Mouse (Mus musculus) G1E (cell line): ENCODE data around the gene Mmp11. TPM values are rescaled to one million over a fixed set of nuclear protein-coding genes. Genes with fewer than 3 reads are reported as not detected.
A peak's percentile ranks its signal among the peaks of the same experiment; 100 is the strongest.

Experiments
- ATAC-seq: 2 replicates; pipeline ENCODE4 v1.8.0; 2016; ENCODE audit warnings: mild to moderate bottlenecking; ENCODE audit not compliant: insufficient number of reproducible peaks, poor library complexity, low FRiP score, severe bottlenecking; ENCODE audit errors: extremely low read depth
- DNase-seq: peaks from one replicate; pipeline ENCODE4 v3.0.0; 2012; ENCODE audit warnings: low spot score
- H3K27me3 ChIP-seq: 2 replicates; pipeline ENCODE4 v1.6.1; 2012; ENCODE audit warnings: mild to moderate bottlenecking, low read length, inconsistent platforms; ENCODE audit not compliant: insufficient read depth
- H3K36me3 ChIP-seq: replicated peaks from 2 replicates; pipeline ENCODE3; 2012; ENCODE audit warnings: mild to moderate bottlenecking, inconsistent platforms
- H3K4me1 ChIP-seq: 2 replicates; pipeline ENCODE4 v1.6.1; 2012; ENCODE audit warnings: low read depth, low read length, inconsistent platforms, mixed read lengths; ENCODE audit not compliant: insufficient read depth
- H3K4me3 ChIP-seq: 2 replicates; pipeline ENCODE4 v1.5.1; 2012; ENCODE audit warnings: low read depth, mild to moderate bottlenecking, inconsistent platforms, low read length, moderate library complexity, mixed read lengths
- H3K9me3 ChIP-seq: replicated peaks from 2 replicates; pipeline ENCODE4 v1.6.1; 2012; ENCODE audit warnings: inconsistent platforms
- CTCF ChIP-seq: IDR thresholded peaks from 2 replicates; pipeline ENCODE4 v1.5.1; 2012; ENCODE audit warnings: low read depth, low read length, inconsistent platforms, mixed read lengths
- GATA1 ChIP-seq: IDR thresholded peaks from 2 replicates; pipeline ENCODE4 v1.6.1; 2012; ENCODE audit warnings: borderline replicate concordance, low read length, inconsistent platforms, mixed read lengths
- GATA2 ChIP-seq: IDR thresholded peaks from 2 replicates; pipeline ENCODE4 v1.6.1; 2012; ENCODE audit warnings: low read depth, low read length, inconsistent platforms, borderline replicate concordance
- POLR2AphosphoS5 ChIP-seq: IDR thresholded peaks from 2 replicates; pipeline ENCODE4 v1.6.1; 2012; ENCODE audit warnings: low read depth, low read length, inconsistent platforms; ENCODE audit not compliant: insufficient replicate concordance
- TAL1 ChIP-seq: conservative IDR thresholded peaks from 2 replicates; pipeline ENCODE4 v1.6.1; 2012; ENCODE audit warnings: low read depth, low read length, inconsistent platforms, mixed read lengths
- polyA plus RNA-seq: library from polyadenylated mRNA; stranded (reverse); fragments of >175 nt; gene quantifications from 2 replicates; pipeline ENCODE4 v1.2.3, GENCODE M21; 2012
- total RNA-seq, 2 experiments: library from RNA; stranded (forward) in 1 of 2; stranded (reverse) in 1 of 2; fragments of 200-1000 nt in 1 of 2; fragments of >200 nt in 1 of 2; fragmentation: Nextera tagmentation in 1 of 2; gene quantifications; 2 replicates each; pipeline ENCODE4 v1.2.3; 2014 to 2017

Mmp11 gene
- total and polyA plus RNA-seq, 3 experiments, result 0.11 TPM; not detected in 2

DNA sequence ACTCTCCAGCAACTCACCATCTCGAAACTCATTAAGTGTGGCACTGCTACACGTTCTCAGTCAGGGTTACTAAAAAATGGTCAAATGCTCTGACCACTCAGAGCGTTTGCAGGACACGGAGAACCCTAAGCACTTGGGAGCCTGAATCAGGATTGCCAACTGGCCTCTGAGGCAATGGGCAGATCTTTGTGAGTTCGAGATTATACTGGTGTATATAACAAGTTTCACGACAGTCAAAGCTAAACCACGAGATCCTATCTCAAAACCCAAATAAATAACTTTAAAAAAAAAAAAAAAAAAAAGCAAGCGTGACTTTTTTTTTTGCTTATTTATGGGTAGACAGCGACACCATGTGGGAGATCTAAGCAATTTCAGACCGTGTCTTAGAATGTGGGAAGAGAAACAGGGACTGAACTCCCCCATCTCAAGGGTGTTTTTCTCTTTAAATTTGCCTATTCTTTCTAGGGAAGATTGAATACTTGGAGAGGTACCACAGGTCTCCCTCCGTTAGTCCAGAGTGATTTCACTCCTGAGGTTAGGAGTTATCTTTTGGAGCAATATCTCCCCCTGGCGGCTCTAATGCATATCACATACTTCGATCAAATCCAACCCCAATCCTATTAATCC, 15.2 kb upstream of the Mmp11 start:
- no peaks in the 10 kb centered on the region for H3K36me3 ChIP-seq
- H3K27me3 ChIP-seq, result peaks cover 46% of the 10 kb centered on the region
- no peaks in the 10 kb centered on the region for H3K9me3 ChIP-seq
- peaks cover 15% of the 10 kb centered on the region for H3K4me1 ChIP-seq
- TF ChIP-seq POLR2AphosphoS5, result no peak
- no peak for TF ChIP-seq GATA2
- peak; percentile 18; the same call in 1 of the 2 replicates for TF ChIP-seq CTCF
- TF ChIP-seq GATA1, result no peak
- ATAC-seq (peak; percentile 22; the same call in 1 of the 2 replicates), DNase-seq (no peak)
- H3K4me3 ChIP-seq, result no peak overlapping the region

DNA sequence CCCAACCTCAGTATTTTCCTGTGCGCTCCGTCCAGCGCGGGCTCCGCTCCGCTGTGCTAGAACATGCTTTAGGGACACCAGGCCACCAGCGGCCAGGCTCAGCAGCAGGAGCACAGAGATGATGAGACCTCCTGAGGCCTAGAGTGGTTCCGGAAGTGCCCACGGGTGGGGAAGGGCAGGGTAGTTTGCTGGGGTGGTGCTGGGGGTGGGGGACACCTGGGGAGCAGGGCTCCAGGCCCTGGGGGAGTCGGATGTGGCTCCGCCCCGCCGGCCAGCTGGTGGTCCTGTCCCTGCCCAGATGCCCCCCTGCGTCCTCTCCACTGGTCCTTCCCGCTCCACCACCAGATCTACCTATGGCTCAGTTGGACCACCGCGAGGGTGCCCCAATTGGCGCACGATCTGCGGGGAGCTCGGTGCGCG, 14.5 kb upstream of the Mmp11 start:
- Histone ChIP-seq H3K4me1 (peaks cover 15% of the 10 kb centered on the region), H3K4me3 (no peak overlapping the region), H3K36me3 (no peaks in the 10 kb centered on the region), H3K9me3 (no peaks in the 10 kb centered on the region), H3K27me3 (peaks cover 46% of the 10 kb centered on the region)
- DNase-seq (no peak), ATAC-seq (no peak)
- TF ChIP-seq GATA1 (no peak), POLR2AphosphoS5 (no peak), GATA2 (no peak), TAL1 (no peak), CTCF (no peak)

- H3K4me1 ChIP-seq, result peaks cover 15% of the 10 kb centered on the region
- no peak overlapping the region for H3K4me3 ChIP-seq
- no peak for DNase-seq
- no peaks in the 10 kb centered on the region for H3K36me3 ChIP-seq
- peaks cover 43% of the 10 kb centered on the region for H3K27me3 ChIP-seq
- H3K9me3 ChIP-seq, result no peaks in the 10 kb centered on the region
- TF ChIP-seq GATA2 (no peak), GATA1 (no peak), TAL1 (no peak), POLR2AphosphoS5 (no peak)
- no peak for ATAC-seq
Observed at GRCm38 (mm10) chr10:75949053-75950045, 13.1 kb upstream of the Mmp11 start.

DNA sequence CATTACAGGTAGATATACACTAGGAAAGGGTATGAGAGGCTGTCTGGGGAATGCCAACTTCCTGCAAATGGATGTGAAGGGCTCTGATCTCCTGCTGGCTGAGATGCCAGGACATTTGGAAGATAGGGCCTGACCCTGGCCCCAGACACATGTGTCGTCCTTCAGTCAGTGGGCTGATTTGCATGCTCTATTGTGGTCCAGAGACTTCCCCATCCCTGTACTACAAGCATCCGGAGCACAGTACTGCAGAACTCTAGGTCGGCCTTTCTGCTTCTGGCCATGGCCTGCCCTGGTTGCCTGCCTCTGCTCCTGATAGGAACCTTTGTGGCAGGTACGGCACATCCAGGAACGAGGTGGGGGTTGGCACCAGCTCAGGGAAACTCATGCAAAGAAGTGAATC, 11.8 kb upstream of the Mmp11 start:
- H3K27me3 ChIP-seq, result peaks cover 33% of the 10 kb centered on the region
- H3K4me3 ChIP-seq, result no peak overlapping the region
- no peaks in the 10 kb centered on the region for H3K9me3 ChIP-seq
- peaks cover 19% of the 10 kb centered on the region for H3K4me1 ChIP-seq
- no peak for DNase-seq
- ATAC-seq, result no peak
- TF ChIP-seq TAL1 (no peak), CTCF (no peak), GATA2 (no peak), GATA1 (no peak)
- no peaks in the 10 kb centered on the region for H3K36me3 ChIP-seq

DNA sequence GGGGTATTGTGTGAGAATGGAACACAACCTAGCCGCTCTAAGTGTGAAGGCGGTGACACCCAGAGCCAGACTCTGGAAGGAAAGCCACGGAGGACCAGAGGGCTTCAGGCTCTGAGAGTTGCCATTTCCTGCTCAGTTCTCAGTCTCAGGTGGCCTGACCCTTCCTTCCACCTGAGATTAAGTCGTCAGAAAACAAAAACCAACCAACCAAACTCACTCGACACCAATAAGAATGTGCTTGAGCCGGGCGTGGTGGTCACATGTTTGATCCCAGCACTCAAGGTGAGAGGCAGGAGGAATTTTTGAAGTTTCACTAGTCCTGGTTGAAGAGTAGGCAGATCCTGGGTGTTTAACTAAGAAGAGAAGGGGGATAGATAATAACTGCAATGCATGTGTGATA, 9.6 kb upstream of the Mmp11 start:
- no peak overlapping the region for H3K4me3 ChIP-seq
- peaks cover 27% of the 10 kb centered on the region for H3K27me3 ChIP-seq
- no peaks in the 10 kb centered on the region for H3K9me3 ChIP-seq
- H3K4me1 ChIP-seq, result peaks cover 23% of the 10 kb centered on the region
- no peaks in the 10 kb centered on the region for H3K36me3 ChIP-seq
- TF ChIP-seq TAL1 (no peak), GATA1 (no peak), CTCF (no peak), GATA2 (no peak), POLR2AphosphoS5 (no peak)
- no peak for ATAC-seq
- DNase-seq, result no peak

DNA sequence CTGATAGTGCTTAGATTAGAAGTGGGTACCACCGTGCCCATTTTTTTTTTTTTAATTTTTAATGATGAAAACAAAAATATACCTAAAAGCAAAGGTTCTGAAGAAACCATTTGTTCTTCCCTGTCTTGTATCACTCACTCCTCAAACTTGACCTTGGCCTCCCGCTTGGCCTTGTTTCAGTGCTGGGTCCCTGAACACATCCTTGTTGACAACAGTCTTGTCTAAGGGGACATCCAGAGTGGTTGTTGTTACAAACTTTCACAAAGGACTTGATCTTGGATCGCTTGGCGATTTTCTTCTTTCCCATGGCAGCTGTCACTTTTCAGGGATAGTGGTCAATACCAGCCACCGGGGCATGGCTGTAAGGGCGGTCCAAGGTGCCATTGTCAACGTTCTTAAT, 8.9 kb upstream of the Mmp11 start:
- peaks cover 23% of the 10 kb centered on the region for H3K27me3 ChIP-seq
- no peak for ATAC-seq
- DNase-seq, result no peak
- H3K9me3 ChIP-seq, result no peaks in the 10 kb centered on the region
- H3K4me1 ChIP-seq, result peaks cover 26% of the 10 kb centered on the region
- H3K4me3 ChIP-seq, result no peak overlapping the region
- TF ChIP-seq CTCF (no peak), GATA2 (no peak), TAL1 (no peak), POLR2AphosphoS5 (no peak), GATA1 (no peak)
- H3K36me3 ChIP-seq, result peaks cover 6% of the 10 kb centered on the region
